Mouse (Mus musculus): Measurements from ENCODE around the gene Agr2.

DNA sequence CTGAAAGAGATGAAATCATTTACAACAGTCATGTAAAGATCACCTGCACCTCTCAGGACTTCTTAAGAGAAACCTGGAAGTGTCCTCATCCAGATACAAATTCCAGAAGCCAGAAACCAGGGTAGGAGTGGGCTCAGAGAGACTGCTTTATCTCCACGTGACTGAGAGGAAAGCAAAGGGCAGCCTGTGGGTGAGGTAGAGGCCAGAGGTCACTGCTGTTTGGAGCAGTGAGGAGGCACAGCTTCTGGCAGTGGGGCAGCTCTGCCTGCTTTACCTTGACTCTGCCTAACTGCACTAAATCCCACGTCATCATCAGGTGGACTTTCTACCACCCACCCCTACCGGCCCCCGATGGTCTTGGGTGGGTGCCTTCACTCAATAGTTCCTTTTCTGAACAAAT lies 12.0 kb downstream of the Agr2 start:
- no peak for TF ChIP-seq MAZ (IDR thresholded peaks at IDR 0.05; ENCODE audit: low read depth, low read length)
- TF ChIP-seq CTCF (conservative IDR thresholded peaks at IDR 0.05 in 1 of 2, IDR thresholded peaks at IDR 0.05 in 1 of 2; ENCODE audit: low read depth in 2 of 2, low read length in 2 of 2) = no peak
- no peak for TF ChIP-seq MXI1 (IDR thresholded peaks at IDR 0.05; ENCODE audit: low read depth, low read length)
- no peak for TF ChIP-seq HCFC1 (IDR thresholded peaks at IDR 0.05; ENCODE audit: low read depth, low read length)
- TF ChIP-seq EP300 (IDR thresholded peaks at IDR 0.05; ENCODE audit: low read length) = no peak
- no peak for TF ChIP-seq MAFK (IDR thresholded peaks at IDR 0.05; ENCODE audit: insufficient replicate concordance, low read length)
- TF ChIP-seq POLR2A (IDR thresholded peaks at IDR 0.05; ENCODE audit: low read depth, low read length) = no peak

All from CH12.LX (cell line).